Mouse (Mus musculus) adrenal gland (tissue): ENCODE results near the gene Vps26a.

ENCODE experiments used
- intact Hi-C: fragments of 180-260 bp; cut with DNase I; formaldehyde crosslinking; loops from one replicate; pipeline ENCODE4 v1.15.1; 2025
- long read RNA-seq, 2 experiments: library from polyadenylated mRNA; unstranded; transcript quantifications; one replicate each; pipeline ENCODE4 v2.0.0; 2020; ENCODE audit warnings: borderline replicate concordance in 1 of 2; ENCODE audit not compliant: insufficient replicate concordance in 1 of 2

Gene Vps26a
- long read RNA-seq, experiment 1, transcript Vps26a-202 (9 exons, 2,597 nt): major isoform, 41 of 50 reads
- long read RNA-seq, experiment 1, partial matches to known transcripts: 2 of 50 reads
- long read RNA-seq, experiment 1, other reads (novel, unspliced or antisense): 7 of 50 reads
- long read RNA-seq, experiment 2, transcript Vps26a-202 (9 exons, 2,597 nt): major isoform, 49 of 55 reads
- long read RNA-seq, experiment 2, partial matches to known transcripts: 1 of 55 reads
- long read RNA-seq, experiment 2, other reads (novel, unspliced or antisense): 4 of 55 reads

- intact Hi-C loops: loop anchor here (1.0 kb wide), 1 partner anchor 38 kb away; the partner anchor contains the start of genes 4930507D05Rik and Supv3l1
Measured at GRCm38 (mm10) chr10:62486618-62487415, at the start of gene Vps26a. TSS of gene Vps26a (minus strand) at chr10:62486805.

GRCm38 (mm10) chr10:62534509-62534908 lies 47.9 kb upstream of the Vps26a start:
- intact Hi-C loops: no loop called here

- intact Hi-C loops: no loop called here
Measured at GRCm38 (mm10) chr10:62532832-62533231, 46.2 kb upstream of the Vps26a start.

- intact Hi-C loops: no loop called here
Measured at GRCm38 (mm10) chr10:62530183-62530582, 43.6 kb upstream of the Vps26a start.

- intact Hi-C loops: no loop called here
Measured at GRCm38 (mm10) chr10:62527351-62527750, 40.7 kb upstream of the Vps26a start, which contains the start of gene Srgn. TSS of gene Srgn (minus strand) at chr10:62527451.

GRCm38 (mm10) chr10:62522346-62522950 lies 35.8 kb upstream of the Vps26a start:
- intact Hi-C loops: no loop called here

GRCm38 (mm10) chr10:62521763-62522162 lies 35.2 kb upstream of the Vps26a start:
- intact Hi-C loops: no loop called here

GRCm38 (mm10) chr10:62520911-62521310 lies 34.3 kb upstream of the Vps26a start:
- intact Hi-C loops: no loop called here

GRCm38 (mm10) chr10:62517511-62517910 lies 30.9 kb upstream of the Vps26a start:
- intact Hi-C loops: no loop called here

- intact Hi-C loops: no loop called here
Measured at GRCm38 (mm10) chr10:62512855-62513254, 26.2 kb upstream of the Vps26a start.

- intact Hi-C loops: no loop called here
Measured at GRCm38 (mm10) chr10:62511528-62511927, 24.9 kb upstream of the Vps26a start.

- intact Hi-C loops: no loop called here
Measured at GRCm38 (mm10) chr10:62509032-62509656, 22.5 kb upstream of the Vps26a start.

- intact Hi-C loops: no loop called here
Measured at GRCm38 (mm10) chr10:62508459-62508858, 21.9 kb upstream of the Vps26a start.

GRCm38 (mm10) chr10:62507591-62508308 lies 21.1 kb upstream of the Vps26a start:
- intact Hi-C loops: no loop called here

GRCm38 (mm10) chr10:62507071-62507470 lies 20.5 kb upstream of the Vps26a start:
- intact Hi-C loops: no loop called here

GRCm38 (mm10) chr10:62506019-62506556 lies 19.5 kb upstream of the Vps26a start:
- intact Hi-C loops: no loop called here

- intact Hi-C loops: no loop called here
Measured at GRCm38 (mm10) chr10:62505224-62505983, 18.8 kb upstream of the Vps26a start.

- intact Hi-C loops: no loop called here
Measured at GRCm38 (mm10) chr10:62503836-62504628, 17.4 kb upstream of the Vps26a start.

GRCm38 (mm10) chr10:62503353-62503752 lies 16.7 kb upstream of the Vps26a start:
- intact Hi-C loops: no loop called here
